Mouse (Mus musculus) ES-Bruce4 (cell line): ENCODE measurements at regions not wholly inside any gene's neighbourhood (a gene's known extent, or its start where the extent isn't known, plus 50 kb on each side); places are given as distances from the start of the nearest gene placed in this dataset.

ENCODE experiments used
- H3K27ac ChIP-seq: 2 replicates; pipeline ENCODE4 v1.5.1; 2012; ENCODE audit warnings: low read length, inconsistent platforms; ENCODE audit not compliant: insufficient read depth
- H3K27me3 ChIP-seq: 2 replicates; pipeline ENCODE4 v1.6.1; 2012; ENCODE audit warnings: mild to moderate bottlenecking, low read length, inconsistent platforms; ENCODE audit not compliant: control insufficient read depth, poor library complexity, insufficient read depth, severe bottlenecking
- H3K36me3 ChIP-seq: 2 replicates; pipeline ENCODE4 v1.6.1; 2012; ENCODE audit warnings: inconsistent platforms, mild to moderate bottlenecking, low read length, moderate library complexity; ENCODE audit not compliant: control insufficient read depth, poor library complexity, insufficient read depth, severe bottlenecking
- H3K4me1 ChIP-seq: one replicate; pipeline ENCODE4 v1.8.1; 2011; ENCODE audit warnings: low read length; ENCODE audit not compliant: control insufficient read depth, insufficient read depth
- H3K4me3 ChIP-seq: 2 replicates; pipeline ENCODE4 v1.5.1; 2011; ENCODE audit warnings: low read depth, mild to moderate bottlenecking, low read length
- H3K9ac ChIP-seq: 2 replicates; pipeline ENCODE4 v1.6.1; 2012; ENCODE audit warnings: low read depth, mild to moderate bottlenecking, inconsistent platforms; ENCODE audit not compliant: poor library complexity, severe bottlenecking
- H3K9me3 ChIP-seq: replicated peaks from 2 replicates; pipeline ENCODE4 v1.6.1; 2012; ENCODE audit warnings: mild to moderate bottlenecking, low read length, inconsistent platforms; ENCODE audit not compliant: control insufficient read depth, poor library complexity, insufficient read depth, severe bottlenecking
- CTCF ChIP-seq: IDR thresholded peaks from one replicate; pipeline ENCODE4 v1.8.1; 2011; ENCODE audit warnings: low read depth, low read length
- EP300 ChIP-seq: IDR thresholded peaks from 2 replicates; pipeline ENCODE4 v1.6.1; 2011; ENCODE audit warnings: low read depth, low read length; ENCODE audit not compliant: insufficient read depth
- POLR2A ChIP-seq: IDR thresholded peaks from one replicate; pipeline ENCODE4 v1.8.1; 2011; ENCODE audit warnings: low read length; ENCODE audit not compliant: insufficient read depth

- no peaks in the 10 kb centered on the region for H3K9me3 ChIP-seq
- H3K4me1 ChIP-seq: no peaks in the 10 kb centered on the region
- H3K36me3 ChIP-seq: no peaks in the 10 kb centered on the region
- H3K9ac ChIP-seq: no peak overlapping the region
- no peak overlapping the region for H3K27ac ChIP-seq
- TF ChIP-seq CTCF: no peak
- no peak for TF ChIP-seq EP300
- TF ChIP-seq POLR2A: no peak
- no peaks in the 10 kb centered on the region for H3K27me3 ChIP-seq
- no peak overlapping the region for H3K4me3 ChIP-seq
Measured at GRCm38 (mm10) chr16:77268926-77269325, 255.4 kb downstream of the Usp25 start.

GRCm38 (mm10) chr16:77267679-77268078 lies 254.2 kb downstream of the Usp25 start:
- no peak overlapping the region for H3K9ac ChIP-seq
- H3K27ac ChIP-seq: no peak overlapping the region
- no peaks in the 10 kb centered on the region for H3K9me3 ChIP-seq
- no peaks in the 10 kb centered on the region for H3K27me3 ChIP-seq
- no peaks in the 10 kb centered on the region for H3K4me1 ChIP-seq
- TF ChIP-seq POLR2A (no peak), EP300 (no peak)
- H3K4me3 ChIP-seq: no peak overlapping the region
- no peaks in the 10 kb centered on the region for H3K36me3 ChIP-seq

GRCm38 (mm10) chr16:77252349-77252748 lies 238.8 kb downstream of the Usp25 start:
- no peak overlapping the region for H3K9ac ChIP-seq
- no peak for TF ChIP-seq EP300
- no peak for TF ChIP-seq POLR2A
- no peak for TF ChIP-seq CTCF
- no peak overlapping the region for H3K27ac ChIP-seq
- no peaks in the 10 kb centered on the region for H3K4me1 ChIP-seq
- no peaks in the 10 kb centered on the region for H3K27me3 ChIP-seq
- no peak overlapping the region for H3K4me3 ChIP-seq
- no peaks in the 10 kb centered on the region for H3K9me3 ChIP-seq
- H3K36me3 ChIP-seq: no peaks in the 10 kb centered on the region

- no peak for TF ChIP-seq CTCF
- no peak for TF ChIP-seq POLR2A
- no peak for TF ChIP-seq EP300
- Histone ChIP-seq H3K4me1 (no peaks in the 10 kb centered on the region), H3K27ac (no peak overlapping the region), H3K9me3 (no peaks in the 10 kb centered on the region), H3K4me3 (no peak overlapping the region), H3K9ac (no peak overlapping the region), H3K36me3 (no peaks in the 10 kb centered on the region), H3K27me3 (no peaks in the 10 kb centered on the region)
Measured at GRCm38 (mm10) chr16:77251422-77251821, 237.9 kb downstream of the Usp25 start.

GRCm38 (mm10) chr16:77240876-77241275 lies 227.4 kb downstream of the Usp25 start:
- H3K4me3 ChIP-seq: no peak overlapping the region
- H3K9ac ChIP-seq: no peak overlapping the region
- TF ChIP-seq EP300 (no peak), CTCF (no peak), POLR2A (no peak)
- no peaks in the 10 kb centered on the region for H3K9me3 ChIP-seq
- H3K27ac ChIP-seq: no peak overlapping the region
- no peaks in the 10 kb centered on the region for H3K4me1 ChIP-seq
- H3K36me3 ChIP-seq: no peaks in the 10 kb centered on the region
- H3K27me3 ChIP-seq: no peaks in the 10 kb centered on the region

- no peak overlapping the region for H3K4me3 ChIP-seq
- no peaks in the 10 kb centered on the region for H3K27me3 ChIP-seq
- TF ChIP-seq CTCF: no peak
- TF ChIP-seq EP300: no peak
- no peak for TF ChIP-seq POLR2A
- no peaks in the 10 kb centered on the region for H3K4me1 ChIP-seq
- no peaks in the 10 kb centered on the region for H3K9me3 ChIP-seq
- no peaks in the 10 kb centered on the region for H3K36me3 ChIP-seq
- H3K9ac ChIP-seq: no peak overlapping the region
- no peak overlapping the region for H3K27ac ChIP-seq
Measured at GRCm38 (mm10) chr16:77239176-77239790, 225.8 kb downstream of the Usp25 start.
